Mouse (Mus musculus): ENCODE data around the gene Lilr4b. TPM values are rescaled to one million over a fixed set of nuclear protein-coding genes. Genes with fewer than 3 reads are reported as not detected.

Gene Lilr4b
- polyA plus RNA-seq, 1 experiment from 2014 or later, result 0.71 TPM

GRCm38 (mm10) chr10:51529497-51529896 lies 49.1 kb downstream of the Lilr4b start:
- Histone ChIP-seq H3K9me3 (ENCODE audit: low read depth, low read length) (no peaks in the 10 kb centered on the region), H3K4me2 (no peak overlapping the region), H3K9ac (no peak overlapping the region), H3K4me3 (ENCODE audit: low read depth, low read length) (no peak overlapping the region), H3K27me3 (ENCODE audit: insufficient read depth, low read length) (no peaks in the 10 kb centered on the region), H3K36me3 (ENCODE audit: insufficient read depth) (no peaks in the 10 kb centered on the region), H3K4me1 (ENCODE audit: insufficient read depth) (no peaks in the 10 kb centered on the region), H3K27ac (ENCODE audit: low read depth) (no peak overlapping the region)
- DNase-seq (no peak), ATAC-seq (ENCODE audit: insufficient read depth) (no peak)
- 66% methylated on average over 3 of the region's 3 CpGs for WGBS
- TF ChIP-seq CTCF (IDR thresholded peaks at IDR 0.05; ENCODE audit: low read depth), result no peak

- Histone ChIP-seq H3K27ac (ENCODE audit: low read depth) (no peak overlapping the region), H3K4me1 (ENCODE audit: insufficient read depth) (no peaks in the 10 kb centered on the region), H3K9ac (no peak overlapping the region), H3K36me3 (ENCODE audit: insufficient read depth) (no peaks in the 10 kb centered on the region), H3K4me2 (no peak overlapping the region), H3K27me3 (ENCODE audit: insufficient read depth, low read length) (no peaks in the 10 kb centered on the region), H3K4me3 (ENCODE audit: low read depth, low read length) (no peak overlapping the region), H3K9me3 (ENCODE audit: low read depth, low read length) (no peaks in the 10 kb centered on the region)
- no peak for TF ChIP-seq CTCF (IDR thresholded peaks at IDR 0.05; ENCODE audit: low read depth)
- ATAC-seq (ENCODE audit: insufficient read depth), result no peak
- 80% methylated on average over 7 of the region's 7 CpGs for WGBS
- DNase-seq, result no peak
These were observed 50.4 kb downstream of the Lilr4b start for GRCm38 (mm10) chr10:51530813-51531212.

Other genes with a start within 250 kb of the Lilr4b start
- gene Gm49339, start within 50 bp of the Lilr4b start, polyA plus RNA-seq (2014; fragmentation: Nextera tagmentation; extraction: Ambion mirVana), result 0.99 and 2.4 TPM in 2 replicates
- 5.1 and 5.7 TPM in 2 replicates for gene Lilrb4a, start 10.3 kb downstream of the Lilr4b start, polyA plus RNA-seq (2014; fragmentation: Nextera tagmentation; extraction: Ambion mirVana)
- 56.2 and 61.7 TPM in 2 replicates for gene Fam162b, start 109.9 kb downstream of the Lilr4b start, polyA plus RNA-seq (2014; fragmentation: Nextera tagmentation; extraction: Ambion mirVana)
- gene Gprc6a, start 150.8 kb downstream of the Lilr4b start, polyA plus RNA-seq (2014; fragmentation: Nextera tagmentation; extraction: Ambion mirVana), result 1.9 and 2.0 TPM in 2 replicates
- gene Rfx6, start 197.1 kb downstream of the Lilr4b start, polyA plus RNA-seq (2014; fragmentation: Nextera tagmentation; extraction: Ambion mirVana), result 0.13 TPM in 1 of 2 replicates, not detected in the other